Mouse (Mus musculus) layer of hippocampus, adult 18-20 months (tissue): Measurements from ENCODE around the gene Rgs12. TPM values are rescaled to one million over a fixed set of nuclear protein-coding genes. Genes with fewer than 3 reads are reported as not detected.

Experiments
- DNase-seq, 2 experiments: peaks; one replicate each; pipeline ENCODE4 v3.0.0; 2022; ENCODE audit warnings: low spot score in 2 of 2
- microRNA-seq, 2 experiments: library from miRNA; unstranded; fragments of <30 nt; microRNA quantifications; one replicate each; pipeline ENCODE4 v1.2.0; 2021
- total RNA-seq, 2 experiments: library from RNA; stranded (reverse); gene quantifications; 2 replicates each; pipeline ENCODE4 v1.2.3; 2021

Gene Rgs12
- total RNA-seq, 2 experiments from 2014 or later: 43.3 to 44.2 TPM

DNA sequence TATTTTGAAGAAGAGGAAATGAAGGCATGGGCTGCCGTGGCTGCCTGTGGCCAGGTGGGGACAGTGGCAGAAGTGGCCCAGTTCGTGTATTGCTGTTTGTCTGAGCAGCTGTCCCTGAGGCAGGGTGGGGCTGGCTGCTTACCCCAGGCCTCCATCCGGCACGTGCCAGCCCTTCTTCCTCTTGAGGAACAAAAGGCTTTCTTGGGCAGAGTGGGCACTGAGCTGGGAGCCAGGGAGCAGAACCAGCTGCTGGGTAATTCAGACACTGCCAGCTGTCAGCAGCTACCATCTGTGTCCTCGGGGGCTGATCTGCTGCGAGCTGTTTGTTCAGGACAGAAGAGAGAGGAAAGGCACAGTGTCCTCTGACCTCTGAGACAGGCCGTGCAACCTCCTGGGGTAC lies 121.7 kb downstream of the Rgs12 start:
- peak; percentile 31 to 50 for DNase-seq

DNA sequence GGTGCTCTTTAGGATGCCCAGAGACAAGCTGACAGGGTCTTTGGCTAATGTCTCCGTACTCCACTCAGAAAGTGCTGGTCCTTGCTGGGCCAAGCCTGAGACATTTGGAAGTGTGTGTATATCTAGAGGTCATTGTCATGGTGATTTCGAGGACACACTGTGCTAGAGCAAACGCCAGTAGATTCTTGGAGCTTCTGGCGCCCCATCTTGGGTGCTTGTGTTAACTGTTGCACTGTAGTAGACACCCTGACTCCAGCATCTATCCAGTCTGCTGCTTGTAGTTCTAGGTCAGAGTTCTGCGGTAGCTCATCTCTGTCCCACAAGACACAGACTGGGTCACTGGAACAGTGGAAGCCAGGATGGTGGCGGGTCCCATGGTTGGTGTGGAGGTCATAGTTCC lies 122.6 kb downstream of the Rgs12 start:
- no peak for DNase-seq

DNA sequence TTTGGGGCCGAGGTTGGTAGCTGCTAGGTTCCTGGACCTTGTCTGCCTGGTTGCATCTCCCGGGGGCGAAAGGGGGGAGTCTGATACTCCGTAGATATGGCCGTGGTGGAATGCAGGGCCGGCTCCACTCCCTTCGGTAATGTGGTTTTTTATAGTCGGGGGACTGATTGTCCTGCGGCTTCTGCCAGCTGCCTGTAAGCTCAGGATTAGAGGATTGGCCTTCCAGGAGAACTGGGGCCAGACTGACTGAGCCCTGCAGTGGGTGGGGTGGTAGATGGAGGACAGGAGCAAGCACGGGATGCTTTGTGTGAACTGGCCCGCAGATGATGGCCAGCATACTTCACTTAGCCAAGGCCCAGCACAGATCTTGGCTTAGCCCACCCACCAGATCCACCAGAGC lies 124.0 kb downstream of the Rgs12 start:
- no peak for DNase-seq

DNA sequence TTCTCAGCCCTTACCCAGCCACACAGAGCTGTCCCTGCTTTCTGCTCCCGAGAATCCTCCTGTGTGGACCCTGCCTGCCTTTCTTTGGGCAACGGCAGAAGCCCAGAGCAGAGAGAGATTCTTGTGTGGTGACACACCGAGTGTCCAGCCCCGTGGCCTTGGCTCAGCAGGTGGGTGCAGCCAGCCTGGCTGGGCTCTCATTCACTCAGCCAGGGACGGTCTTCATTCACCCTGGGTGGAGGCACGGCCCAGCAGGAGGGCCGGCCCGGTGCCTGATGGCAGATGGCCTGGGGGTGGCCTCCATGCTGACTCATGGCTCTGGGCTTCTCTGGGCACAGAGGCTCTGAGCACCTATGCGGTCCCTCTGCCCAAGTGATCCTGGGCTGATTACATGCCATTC lies 124.7 kb downstream of the Rgs12 start:
- DNase-seq: no peak

DNA sequence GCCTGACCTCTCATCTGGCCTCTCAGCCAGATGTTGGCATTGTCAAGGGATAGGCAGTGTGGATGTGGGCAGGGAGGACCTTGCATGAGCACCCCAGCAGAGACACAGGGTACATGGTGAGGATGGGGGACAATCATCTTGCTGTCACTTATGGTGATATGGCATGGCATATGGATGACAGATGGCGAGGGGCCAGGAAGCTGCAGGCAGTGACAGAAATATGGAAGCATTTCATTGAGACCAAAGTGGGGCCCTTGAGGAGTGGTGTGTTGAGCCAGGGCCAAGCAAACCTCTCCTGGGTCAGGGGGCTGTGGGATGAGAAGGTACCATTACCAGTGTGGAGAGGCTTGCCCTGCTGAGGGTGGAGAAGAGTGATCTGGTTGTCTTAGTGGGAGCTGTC lies 127.1 kb downstream of the Rgs12 start:
- DNase-seq: no peak

DNA sequence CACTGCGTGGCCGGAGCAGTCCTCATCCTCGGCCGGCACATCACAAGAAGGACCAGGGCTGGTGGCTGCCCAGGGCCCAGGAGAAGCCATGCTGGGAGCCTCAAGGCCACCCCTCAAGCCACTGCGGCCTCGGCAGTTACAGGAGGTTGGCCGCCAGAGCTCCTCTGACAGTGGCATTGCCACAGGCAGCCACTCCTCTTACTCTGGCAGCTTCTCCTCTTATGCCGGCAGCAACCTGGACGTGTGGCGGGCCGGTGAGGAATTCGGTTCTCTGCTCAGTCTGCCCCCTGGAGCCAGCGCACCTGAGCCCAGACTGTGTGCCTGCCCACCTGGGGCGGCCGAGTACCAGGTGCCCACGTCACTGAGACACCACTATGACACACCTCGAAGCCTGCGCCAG lies 129.9 kb downstream of the Rgs12 start:
- no peak for DNase-seq

DNA sequence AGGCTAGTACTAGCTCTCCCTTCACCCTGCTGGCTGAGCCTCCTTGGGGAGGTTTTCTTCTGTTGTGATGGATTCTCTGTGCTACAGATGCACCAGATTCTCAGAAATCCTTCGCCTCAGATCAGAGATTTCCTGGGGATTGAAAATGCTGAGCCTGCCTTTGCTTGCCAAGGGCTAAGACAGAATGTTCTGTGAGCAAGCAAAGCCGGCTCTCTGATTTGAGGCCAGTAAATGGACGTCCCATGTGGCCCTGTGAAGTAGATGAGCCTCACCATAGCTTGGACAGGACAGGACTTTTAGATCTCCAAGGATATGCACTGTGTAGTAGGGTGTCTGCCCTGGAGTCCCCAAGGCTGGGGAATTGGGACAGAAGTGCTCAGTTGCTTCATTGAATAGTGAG lies 135.7 kb downstream of the Rgs12 start:
- no peak for DNase-seq

DNA sequence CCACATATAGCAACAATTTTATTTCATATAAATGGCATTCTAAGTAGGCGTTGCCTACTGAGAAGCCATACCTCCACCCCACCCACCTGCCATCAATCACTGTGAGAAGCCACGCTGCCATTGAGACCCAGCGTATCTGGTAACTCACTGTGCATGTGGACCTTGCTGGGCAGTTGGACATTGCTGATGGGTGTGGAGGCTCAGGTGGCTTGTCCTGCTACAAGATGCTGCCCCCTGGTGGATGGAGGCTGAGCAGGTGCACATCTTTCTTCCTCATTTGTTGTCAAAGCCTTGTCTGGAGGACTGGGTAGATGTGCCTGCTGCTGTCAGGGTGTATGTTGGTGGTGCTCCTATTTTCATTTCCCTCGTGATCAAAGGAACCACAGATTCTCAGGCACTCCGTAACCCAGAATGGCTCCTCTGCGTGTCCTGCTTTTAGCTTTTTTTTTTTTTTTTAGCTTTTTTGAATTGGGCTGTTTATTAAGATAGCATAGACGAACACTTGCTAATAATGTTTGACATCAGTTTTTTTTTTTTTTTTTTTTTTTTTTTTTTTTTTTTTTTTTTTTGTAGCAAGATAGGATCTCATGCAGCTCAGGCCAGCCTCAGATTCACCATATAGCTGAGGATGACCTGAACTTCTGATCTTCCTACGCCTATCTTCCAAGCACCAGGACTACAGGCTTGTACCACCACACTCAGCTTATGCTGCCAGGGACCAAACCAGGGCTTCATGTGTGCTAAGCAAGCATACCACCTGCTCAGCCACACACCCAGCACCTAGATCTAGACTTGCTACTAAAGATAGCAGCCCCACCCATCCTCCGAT lies 139.8 kb downstream of the Rgs12 start:
- peak; percentile 29 to 79 for DNase-seq

Small RNA genes lying within 50 kb of the gene (microRNA-seq; reads per million reads assigned to microRNA genes)
- gene Mir3097: 13.8 to 14.1 reads per million in 2 experiments

Other genes starting within 250 kb of the Rgs12 start
- gene Htt, start 187.7 kb upstream of the Rgs12 start, total RNA-seq: 10 to 100 TPM; 75.0 to 76.4 TPM
- 1 to 10 TPM; 5.7 to 6.2 TPM for gene Msantd1, start 41.4 kb upstream of the Rgs12 start, total RNA-seq
- 1 to 10 TPM; 1.0 to 2.2 TPM for gene Hgfac, start 92.1 kb downstream of the Rgs12 start, total RNA-seq
- 10 to 100 TPM; 19.0 to 21.5 TPM for gene Dok7, start 107.3 kb downstream of the Rgs12 start, total RNA-seq
- 100 to 1,000 TPM; 142 to 166 TPM for gene Lrpap1, start 156.3 kb downstream of the Rgs12 start, total RNA-seq